Mouse (Mus musculus): ENCODE data around the gene Acaca.
A peak's percentile ranks its signal among the peaks of the same experiment; 100 is the strongest.

Gene Acaca

GRCm38 (mm10) chr11:84393571-84393970 is 264.1 kb downstream of the Acaca start:
- no peaks in the 10 kb centered on the region for H3K27me3 ChIP-seq (ENCODE audit: control insufficient read depth, insufficient read depth, low read length, poor library complexity, severe bottlenecking)
- DNase-seq (ENCODE audit: low read depth, low spot score): no peak
- no peaks in the 10 kb centered on the region for H3K36me3 ChIP-seq (ENCODE audit: control insufficient read depth, insufficient read depth, low read length, poor library complexity, severe bottlenecking)

- no peak for DNase-seq (ENCODE audit: low read depth, low spot score)
- Histone ChIP-seq H3K27me3 (ENCODE audit: control insufficient read depth, insufficient read depth, low read length, poor library complexity, severe bottlenecking) (no peaks in the 10 kb centered on the region), H3K36me3 (ENCODE audit: control insufficient read depth, insufficient read depth, low read length, poor library complexity, severe bottlenecking) (0 out of 2 replicates have a peak, but pooled peaks cover 2% of the 10 kb centered on the region)
These were observed 265.5 kb downstream of the Acaca start for GRCm38 (mm10) chr11:84395010-84395409.

DNA sequence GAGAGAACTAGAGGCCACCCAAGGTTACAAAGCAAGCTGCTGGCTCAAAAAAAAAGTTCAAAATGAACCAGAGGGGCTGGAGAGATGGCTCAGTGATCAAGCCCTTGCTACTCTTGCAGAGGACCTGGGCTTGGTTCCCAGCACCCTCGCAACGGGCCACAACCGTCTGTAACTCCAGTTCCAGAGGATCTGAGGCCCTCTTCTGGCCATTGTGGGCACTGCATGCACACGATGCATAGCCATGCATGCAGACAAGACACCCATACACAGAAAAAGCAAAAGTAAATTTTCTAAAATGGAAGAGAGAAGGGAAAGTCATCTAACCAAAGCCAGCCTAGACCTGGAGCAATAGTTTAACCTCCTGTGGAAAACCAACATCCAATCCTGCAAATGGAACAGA is 277.3 kb downstream of the Acaca start:
- DNase-seq (ENCODE audit: low read depth, low spot score): no peak
- Histone ChIP-seq H3K27me3 (ENCODE audit: control insufficient read depth, insufficient read depth, low read length, poor library complexity, severe bottlenecking) (no peaks in the 10 kb centered on the region), H3K36me3 (ENCODE audit: control insufficient read depth, insufficient read depth, low read length, poor library complexity, severe bottlenecking) (no peaks in the 10 kb centered on the region)

- no peaks in the 10 kb centered on the region for H3K36me3 ChIP-seq (ENCODE audit: control insufficient read depth, insufficient read depth, low read length, poor library complexity, severe bottlenecking)
- H3K27me3 ChIP-seq (ENCODE audit: control insufficient read depth, insufficient read depth, low read length, poor library complexity, severe bottlenecking): no peaks in the 10 kb centered on the region
- no peak for DNase-seq (ENCODE audit: low read depth, low spot score)
These were observed 280.9 kb downstream of the Acaca start for GRCm38 (mm10) chr11:84410383-84410782.

DNA sequence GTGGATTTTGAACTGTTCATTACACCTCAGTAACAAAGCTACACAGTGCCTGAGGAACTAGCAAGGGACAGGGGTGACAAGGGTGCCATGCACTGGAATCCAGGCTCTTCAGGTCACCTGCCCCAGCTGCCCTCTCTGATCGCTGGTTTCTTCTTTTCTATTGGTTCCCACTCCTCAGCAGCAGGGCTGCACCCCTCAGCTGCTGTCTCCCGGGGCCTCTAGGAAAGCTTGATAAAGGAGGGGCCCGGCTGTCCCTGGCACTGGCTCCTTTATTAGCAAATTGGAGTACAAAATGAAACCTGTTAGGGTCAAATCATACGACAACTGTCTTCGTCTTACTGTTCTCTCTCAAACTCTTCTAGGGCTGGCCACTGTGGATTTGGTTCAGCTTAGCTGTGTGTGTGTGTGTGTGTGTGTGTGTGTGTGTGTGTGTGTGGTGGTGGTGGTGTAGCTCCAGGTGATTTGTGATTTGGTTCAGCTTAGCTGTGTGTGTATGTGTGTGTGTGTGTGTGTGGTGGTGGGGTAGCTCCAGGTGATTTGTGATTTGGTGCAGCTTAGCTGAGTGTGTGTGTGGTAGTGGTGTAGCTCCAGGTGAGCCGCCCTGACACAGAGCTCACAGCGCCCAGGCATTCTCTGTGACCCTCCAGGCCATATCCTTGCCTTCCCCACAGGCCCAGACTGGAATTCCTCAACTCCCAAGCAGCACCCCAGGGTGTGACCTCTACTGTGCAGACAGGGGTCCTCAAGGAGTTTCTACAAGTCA is 281.6 kb downstream of the Acaca start:
- H3K27me3 ChIP-seq (ENCODE audit: control insufficient read depth, insufficient read depth, low read length, poor library complexity, severe bottlenecking): no peaks in the 10 kb centered on the region
- H3K36me3 ChIP-seq (ENCODE audit: control insufficient read depth, insufficient read depth, low read length, poor library complexity, severe bottlenecking): no peaks in the 10 kb centered on the region
- DNase-seq (ENCODE audit: low read depth, low spot score): no peak

DNA sequence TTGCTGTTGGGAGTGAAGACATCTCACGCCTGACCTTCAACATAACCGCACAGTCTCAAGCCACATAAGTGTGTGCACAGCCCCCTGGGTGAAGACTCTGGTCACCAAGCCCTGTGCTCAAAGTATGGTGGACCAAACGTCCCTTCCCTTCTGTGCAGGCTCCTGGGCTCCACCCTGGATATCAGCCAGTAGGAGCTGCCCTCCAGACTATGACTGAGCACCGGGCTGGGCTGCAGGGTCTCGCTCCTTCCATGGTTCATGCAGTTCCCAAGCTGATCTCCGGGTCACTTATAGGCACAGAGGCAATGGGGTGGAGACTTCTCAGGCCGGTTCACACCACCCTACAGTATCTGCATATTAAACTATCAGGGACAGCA is 282.2 kb downstream of the Acaca start:
- DNase-seq (ENCODE audit: low read depth, low spot score): no peak
- Histone ChIP-seq H3K36me3 (ENCODE audit: control insufficient read depth, insufficient read depth, low read length, poor library complexity, severe bottlenecking) (no peaks in the 10 kb centered on the region), H3K27me3 (ENCODE audit: control insufficient read depth, insufficient read depth, low read length, poor library complexity, severe bottlenecking) (no peaks in the 10 kb centered on the region)

- no peaks in the 10 kb centered on the region for H3K27me3 ChIP-seq (ENCODE audit: control insufficient read depth, insufficient read depth, low read length, poor library complexity, severe bottlenecking)
- DNase-seq (ENCODE audit: low read depth, low spot score): no peak
- H3K36me3 ChIP-seq (ENCODE audit: control insufficient read depth, insufficient read depth, low read length, poor library complexity, severe bottlenecking): no peaks in the 10 kb centered on the region
These were observed 282.9 kb downstream of the Acaca start for GRCm38 (mm10) chr11:84412201-84412934.

DNA sequence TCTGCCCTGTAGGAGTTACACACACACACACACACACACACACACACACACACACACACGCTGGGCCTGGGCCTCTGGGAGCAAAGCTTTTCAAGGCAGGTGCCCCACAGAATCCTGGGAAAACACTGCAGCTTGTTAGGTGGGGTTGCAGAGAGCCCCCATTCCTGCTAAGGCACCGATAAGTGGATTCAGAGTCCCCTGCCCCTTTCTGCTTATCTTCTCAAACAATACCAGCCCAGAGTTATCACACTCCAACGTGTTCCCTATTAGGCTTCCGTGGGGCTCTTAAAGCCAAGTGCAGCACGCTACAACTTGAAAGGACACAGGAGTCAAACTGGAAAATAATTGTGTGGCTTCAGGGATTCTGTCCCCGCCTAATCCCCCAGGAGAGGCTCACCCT is 283.6 kb downstream of the Acaca start:
- Histone ChIP-seq H3K27me3 (ENCODE audit: control insufficient read depth, insufficient read depth, low read length, poor library complexity, severe bottlenecking) (no peaks in the 10 kb centered on the region), H3K36me3 (ENCODE audit: control insufficient read depth, insufficient read depth, low read length, poor library complexity, severe bottlenecking) (no peaks in the 10 kb centered on the region)
- DNase-seq (ENCODE audit: low read depth, low spot score): no peak

- H3K36me3 ChIP-seq (ENCODE audit: control insufficient read depth, insufficient read depth, low read length, poor library complexity, severe bottlenecking): no peaks in the 10 kb centered on the region
- DNase-seq (ENCODE audit: low read depth, low spot score): no peak
These were observed 291.3 kb downstream of the Acaca start for GRCm38 (mm10) chr11:84420779-84421178.

DNA sequence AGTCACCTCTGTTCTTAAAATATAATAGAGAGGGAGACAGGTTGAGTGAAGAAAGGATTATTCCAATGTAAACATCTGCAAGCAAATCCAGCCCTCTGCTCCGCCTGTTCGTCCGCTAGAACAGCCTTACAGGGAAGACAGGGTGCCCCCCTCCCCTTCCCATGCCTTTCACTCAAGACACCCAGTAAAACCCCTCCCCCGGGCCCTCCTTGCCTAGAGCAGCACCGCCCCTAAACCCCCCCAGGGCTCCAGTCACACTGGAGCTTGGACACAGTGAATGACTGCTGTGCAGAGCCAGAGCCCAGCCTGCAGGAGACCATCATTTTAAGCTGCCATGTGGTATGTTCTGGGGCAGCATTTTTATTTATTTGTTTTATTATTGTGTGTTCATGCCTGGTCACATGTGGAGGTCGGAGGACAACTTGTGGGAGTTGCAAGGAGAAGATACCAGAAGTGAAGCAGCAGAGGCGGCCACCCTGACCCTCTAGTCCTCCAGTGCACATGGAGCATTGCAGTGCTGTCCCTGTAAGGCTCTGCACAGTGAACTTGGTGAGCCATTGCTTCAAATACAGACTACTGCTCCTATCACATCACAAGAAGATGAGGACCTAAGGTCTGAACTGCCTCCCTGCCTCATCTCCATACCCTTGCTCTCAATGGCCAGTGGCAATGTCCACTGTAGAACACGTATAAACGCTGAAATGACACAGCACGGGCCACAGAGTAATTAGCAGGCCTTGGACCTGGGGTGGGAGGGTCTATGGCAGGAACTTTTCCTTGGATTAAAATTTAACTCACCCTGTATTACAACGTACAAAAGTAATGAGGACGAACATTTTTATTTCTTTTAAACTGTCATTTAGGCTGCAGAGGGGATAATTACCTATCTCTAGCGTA is 296.5 kb downstream of the Acaca start:
- H3K36me3 ChIP-seq (ENCODE audit: control insufficient read depth, insufficient read depth, low read length, poor library complexity, severe bottlenecking): no peaks in the 10 kb centered on the region
- DNase-seq (ENCODE audit: low read depth, low spot score): no peak
- no peaks in the 10 kb centered on the region for H3K27me3 ChIP-seq (ENCODE audit: control insufficient read depth, insufficient read depth, low read length, poor library complexity, severe bottlenecking)

More at GRCm38 (mm10) chr11:84420779-84421178, 291.3 kb downstream of the Acaca start:
- no peaks in the 10 kb centered on the region for H3K27me3 ChIP-seq (ENCODE audit: control insufficient read depth, insufficient read depth, low read length, poor library complexity, severe bottlenecking)

- no peak for DNase-seq (ENCODE audit: low read depth, low spot score)
- H3K36me3 ChIP-seq (ENCODE audit: control insufficient read depth, insufficient read depth, low read length, poor library complexity, severe bottlenecking): no peaks in the 10 kb centered on the region
- H3K27me3 ChIP-seq (ENCODE audit: control insufficient read depth, insufficient read depth, low read length, poor library complexity, severe bottlenecking): no peaks in the 10 kb centered on the region
These were observed 297.1 kb downstream of the Acaca start for GRCm38 (mm10) chr11:84426633-84426998.

- Histone ChIP-seq H3K36me3 (ENCODE audit: control insufficient read depth, insufficient read depth, low read length, poor library complexity, severe bottlenecking) (no peaks in the 10 kb centered on the region), H3K27me3 (ENCODE audit: control insufficient read depth, insufficient read depth, low read length, poor library complexity, severe bottlenecking) (no peaks in the 10 kb centered on the region)
- DNase-seq (ENCODE audit: low read depth, low spot score): peak; percentile 66
These were observed 300.1 kb downstream of the Acaca start for GRCm38 (mm10) chr11:84429581-84429980.

DNA sequence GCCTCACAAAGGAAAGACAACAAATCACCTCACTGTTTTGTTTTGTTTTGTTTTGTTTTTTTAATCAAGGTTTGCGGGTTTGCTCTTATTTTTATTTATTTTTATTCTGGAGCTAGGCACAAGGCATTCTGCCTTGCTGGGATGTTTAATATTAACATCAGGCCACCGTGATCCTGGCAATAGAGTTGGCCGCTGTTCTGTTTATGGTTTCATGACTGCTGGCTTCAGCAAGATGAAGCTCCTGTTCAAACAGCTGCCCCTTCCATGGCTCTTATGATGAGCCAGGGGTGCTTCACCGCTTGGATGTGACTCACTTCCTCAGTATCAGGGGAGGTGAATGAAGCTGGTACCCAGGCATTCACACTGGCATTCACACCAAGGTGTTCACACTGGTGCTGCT is 300.9 kb downstream of the Acaca start:
- no peak for DNase-seq (ENCODE audit: low read depth, low spot score)
- no peaks in the 10 kb centered on the region for H3K27me3 ChIP-seq (ENCODE audit: control insufficient read depth, insufficient read depth, low read length, poor library complexity, severe bottlenecking)
- no peaks in the 10 kb centered on the region for H3K36me3 ChIP-seq (ENCODE audit: control insufficient read depth, insufficient read depth, low read length, poor library complexity, severe bottlenecking)

DNA sequence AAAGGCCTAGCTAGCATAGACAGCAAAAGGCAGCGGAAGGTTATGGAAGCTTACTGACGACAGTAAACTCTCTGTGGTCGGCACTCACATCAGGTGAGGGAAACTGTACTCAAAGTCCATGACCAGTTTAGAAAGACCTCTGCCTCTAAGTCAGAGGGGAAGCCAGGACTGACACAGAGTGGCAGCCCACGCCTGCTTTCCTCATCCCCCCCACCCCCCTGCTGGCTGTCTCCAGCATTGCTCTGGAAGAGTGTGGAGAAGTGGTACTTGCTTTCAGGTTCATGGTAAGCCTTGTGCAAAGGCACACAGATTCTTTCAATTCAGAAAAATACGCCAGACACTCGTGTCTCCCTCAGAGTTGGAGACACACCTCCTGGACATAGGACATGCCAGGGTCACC is 305.4 kb downstream of the Acaca start:
- H3K36me3 ChIP-seq (ENCODE audit: control insufficient read depth, insufficient read depth, low read length, poor library complexity, severe bottlenecking): peaks cover 2% of the 10 kb centered on the region; the same call in 1 of the 2 replicates
- DNase-seq (ENCODE audit: low read depth, low spot score): no peak
- no peaks in the 10 kb centered on the region for H3K27me3 ChIP-seq (ENCODE audit: control insufficient read depth, insufficient read depth, low read length, poor library complexity, severe bottlenecking)

DNA sequence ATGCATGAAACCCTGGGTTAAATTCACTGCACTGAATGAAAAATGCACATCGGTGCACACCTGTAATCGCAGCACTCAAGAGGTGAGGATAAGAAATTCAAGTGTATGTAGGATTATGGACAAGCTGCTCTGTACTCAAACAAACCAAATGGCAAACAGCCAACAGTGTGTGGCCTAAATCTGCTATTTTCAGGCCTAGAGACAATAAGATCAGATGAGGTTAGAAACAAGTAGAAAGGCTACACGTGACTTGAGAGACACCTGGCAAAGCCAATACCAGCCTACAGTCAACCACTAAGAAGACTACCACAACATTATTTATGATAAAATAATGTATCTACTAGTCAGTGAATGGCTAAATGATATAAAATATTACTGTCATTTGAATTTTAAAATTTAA is 310.9 kb downstream of the Acaca start:
- Histone ChIP-seq H3K27me3 (ENCODE audit: control insufficient read depth, insufficient read depth, low read length, poor library complexity, severe bottlenecking) (no peaks in the 10 kb centered on the region), H3K36me3 (ENCODE audit: control insufficient read depth, insufficient read depth, low read length, poor library complexity, severe bottlenecking) (peaks cover 6% of the 10 kb centered on the region; the same call in 1 of the 2 replicates)
- no peak for DNase-seq (ENCODE audit: low read depth, low spot score)

Data from splenic B cell, adult 2 months (primary cell).